8 mouse cellular contexts compared by ENCODE assay signal in genomic region chr3:88143961-88144486, GRCm38 (mm10). TPM values are rescaled to one million over a fixed set of nuclear protein-coding genes. Genes with fewer than 3 reads are reported as not detected.
DNase-seq lines count a peak whose midpoint lies in the region; ATAC-seq and TF ChIP-seq lines count a peak whose summit lies in the region.

No protein-coding gene starts in this region.

- no peak for ATAC-seq in liver, embryonic 16.5 days (ENCODE audit: low read depth)
- no peak for ATAC-seq in erythroid progenitor cell, adult 5-6 weeks (replicated peaks; ENCODE audit: low FRiP score, poor library complexity, severe bottlenecking)

- TF ChIP-seq CTCF in lung, adult 2 months (IDR thresholded peaks at IDR 0.05; ENCODE audit: insufficient read depth, low read length): no peak

- no peaks in the 10 kb centered on the region for H3K36me3 ChIP-seq in liver, embryonic 16.5 days (ENCODE audit: control insufficient read depth, insufficient read depth)

- H3K4me1 ChIP-seq in lung, adult 2 months (ENCODE audit: control insufficient read depth, insufficient read depth, low read length): peaks cover 62% of the 10 kb centered on the region
- H3K4me1 ChIP-seq in liver, embryonic 16.5 days (ENCODE audit: control insufficient read depth, low read depth, low read length): peaks cover 92% of the 10 kb centered on the region

- H3K4me2 ChIP-seq in liver, embryonic 16.5 days (ENCODE audit: low read depth, low read length): peak overlapping the region; percentile 98

- H3K4me3 ChIP-seq in lung, adult 2 months (replicated peaks; ENCODE audit: extremely low read depth, low read depth, low read length): peak overlapping the region; percentile 31
- peak overlapping the region; percentile 86 for H3K4me3 ChIP-seq in liver, embryonic 16.5 days (ENCODE audit: low read depth, low read length)

- no peaks in the 10 kb centered on the region for H3K9me3 ChIP-seq in liver, embryonic 16.5 days (replicated peaks; ENCODE audit: control insufficient read depth, low read length)

- TF ChIP-seq POLR2A in lung, adult 2 months (IDR thresholded peaks at IDR 0.05; ENCODE audit: borderline replicate concordance, extremely low read depth, low read depth, low read length): no peak

- no peak for DNase-seq in lung, adult 2 months
- DNase-seq in lung, adult 18-20 months: no peak
- DNase-seq in cerebellum, postnatal 14 days: peak; percentile 71 to 74
- DNase-seq in gastrocnemius, postnatal 36 days: peak; percentile 60 to 61
- DNase-seq in kidney, adult 18-20 months: peak; percentile 46
- peak; percentile 50 for DNase-seq in retina, embryonic 14.5 days (ENCODE audit: low spot score)

- intact Hi-C loops in gastrocnemius, postnatal 36 days (cut with DNase I): loop anchor here (2.0 kb wide), 1 partner anchor 29 kb away; no protein-coding TSS in a partner anchor

- peak overlapping the region; percentile 87 for H3K9ac ChIP-seq in liver, embryonic 16.5 days (ENCODE audit: low read depth, low read length)

- H3K27ac ChIP-seq in liver, embryonic 16.5 days (ENCODE audit: low read length): peak overlapping the region; percentile 97

- no peaks in the 10 kb centered on the region; the same call in 1 of the 2 replicates for H3K27me3 ChIP-seq in liver, embryonic 16.5 days (ENCODE audit: control insufficient read depth, insufficient read depth, low read depth, low read length)

- WGBS in lung, adult 2 months: 9% methylated on average over 5 of the region's 5 CpGs
- WGBS in liver, embryonic 16.5 days (ENCODE audit: insufficient replicate concordance): 2% methylated on average over 5 of the region's 5 CpGs

RNA-seq across cellular contexts. Expression of gene Mef2d, which starts 1.9 kb away (rescaled TPM):
- 87.0 and 94.3 TPM in 2 replicates for polyA plus RNA-seq in lung, adult 2 months (2012; rRNA removed)
- 100 to 1,000 TPM; 156 to 174 TPM for total RNA-seq in gastrocnemius, postnatal 36 days (2021)
- polyA plus RNA-seq in liver, embryonic 16.5 days (2015; fragmentation: Nextera tagmentation; extraction: Ambion mirVana): 5.2 and 7.9 TPM in 2 replicates
- 36.9 and 37.8 TPM in 2 replicates for total RNA-seq in erythroid progenitor cell, adult 5-6 weeks (2015; ENCODE audit: low replicate concordance)
- total RNA-seq in erythroid progenitor cell, adult 5-6 weeks (2017; ENCODE audit: low replicate concordance): 15.3 and 16.9 TPM in 2 replicates

Comparison
In these comparisons a context has a peak if more than half of its experiments do, and no peak if none do; other contexts are left out.
1. DNase-seq: peak in cerebellum, postnatal 14 days (2 of 2), gastrocnemius, postnatal 36 days (2 of 2), kidney, adult 18-20 months (single experiment) and retina, embryonic 14.5 days (single experiment); none in lung, adult 2 months (single experiment) and lung, adult 18-20 months (0 of 2).
2. RNA of gene Mef2d, which starts 1.9 kb away (total RNA-seq): 156 to 174 TPM in gastrocnemius, postnatal 36 days; 15.3 to 37.8 TPM in erythroid progenitor cell, adult 5-6 weeks; every median in the first group is over 4 times any median in the second.